Mouse (Mus musculus): ENCODE measurements around the gene Plcg2. TPM values are rescaled to one million over a fixed set of nuclear protein-coding genes. Genes with fewer than 3 reads are reported as not detected.

Plcg2 gene
- polyA plus RNA-seq, 1 experiment from 2014 or later: 6.1 TPM

GRCm38 (mm10) chr8:117675171-117675570 lies 177.1 kb downstream of the Plcg2 start:
- no peaks in the 10 kb centered on the region for H3K36me3 ChIP-seq
- H3K4me1 ChIP-seq (replicated peaks): peaks cover 2% of the 10 kb centered on the region; the same call in 1 of the 2 replicates
- no peak overlapping the region for H3K9ac ChIP-seq
- H3K27me3 ChIP-seq: peaks cover 5% of the 10 kb centered on the region; the same call in 1 of the 2 replicates
- H3K4me2 ChIP-seq: no peak overlapping the region
- H3K4me3 ChIP-seq: no peak overlapping the region
- ATAC-seq (replicated peaks; ENCODE audit: insufficient number of reproducible peaks, insufficient read depth, low FRiP score, low read depth): no peak
- WGBS: 76% methylated on average over 5 of the region's 5 CpGs
- H3K9me3 ChIP-seq (replicated peaks): no peaks in the 10 kb centered on the region
- H3K27ac ChIP-seq: no peak overlapping the region

- Histone ChIP-seq H3K4me2 (no peak overlapping the region), H3K27ac (no peak overlapping the region), H3K4me1 (replicated peaks) (peaks cover 2% of the 10 kb centered on the region; the same call in 1 of the 2 replicates), H3K9me3 (replicated peaks) (no peaks in the 10 kb centered on the region), H3K4me3 (no peak overlapping the region), H3K36me3 (no peaks in the 10 kb centered on the region), H3K27me3 (no peaks in the 10 kb centered on the region; the same call in 1 of the 2 replicates), H3K9ac (no peak overlapping the region)
- no peak for ATAC-seq (replicated peaks; ENCODE audit: insufficient number of reproducible peaks, insufficient read depth, low FRiP score, low read depth)
- 63% methylated on average over 9 of the region's 9 CpGs for WGBS
Measured at GRCm38 (mm10) chr8:117676460-117676859, 178.4 kb downstream of the Plcg2 start.

- H3K9me3 ChIP-seq (replicated peaks): no peaks in the 10 kb centered on the region
- H3K4me3 ChIP-seq: no peak overlapping the region
- no peak overlapping the region for H3K27ac ChIP-seq
- H3K27me3 ChIP-seq: no peaks in the 10 kb centered on the region
- H3K4me2 ChIP-seq: no peak overlapping the region
- WGBS: 63% methylated on average over 8 of the region's 8 CpGs
- H3K9ac ChIP-seq: no peak overlapping the region
- no peak for ATAC-seq (replicated peaks; ENCODE audit: insufficient number of reproducible peaks, insufficient read depth, low FRiP score, low read depth)
- H3K4me1 ChIP-seq (replicated peaks): peaks cover 2% of the 10 kb centered on the region; the same call in 1 of the 2 replicates
- H3K36me3 ChIP-seq: no peaks in the 10 kb centered on the region
Measured at GRCm38 (mm10) chr8:117677011-117677410, 178.9 kb downstream of the Plcg2 start.

GRCm38 (mm10) chr8:117678650-117679049 lies 180.6 kb downstream of the Plcg2 start:
- Histone ChIP-seq H3K9ac (no peak overlapping the region), H3K4me2 (no peak overlapping the region), H3K36me3 (no peaks in the 10 kb centered on the region), H3K9me3 (replicated peaks) (no peaks in the 10 kb centered on the region), H3K27me3 (no peaks in the 10 kb centered on the region), H3K27ac (no peak overlapping the region), H3K4me3 (no peak overlapping the region), H3K4me1 (replicated peaks) (peaks cover 2% of the 10 kb centered on the region; the same call in 1 of the 2 replicates)
- no peak for ATAC-seq (replicated peaks; ENCODE audit: insufficient number of reproducible peaks, insufficient read depth, low FRiP score, low read depth)
- 73% methylated on average over 4 of the region's 4 CpGs for WGBS

GRCm38 (mm10) chr8:117683925-117684472 lies 185.9 kb downstream of the Plcg2 start:
- 73% methylated on average over 10 of the region's 10 CpGs for WGBS
- Histone ChIP-seq H3K4me2 (no peak overlapping the region), H3K4me3 (no peak overlapping the region)

GRCm38 (mm10) chr8:117684504-117684903 lies 186.4 kb downstream of the Plcg2 start:
- H3K9ac ChIP-seq: no peak overlapping the region
- 57% methylated on average over 11 of the region's 11 CpGs for WGBS
- H3K4me2 ChIP-seq: no peak overlapping the region

More at GRCm38 (mm10) chr8:117683925-117684472, 185.9 kb downstream of the Plcg2 start:
- ATAC-seq (replicated peaks; ENCODE audit: insufficient number of reproducible peaks, insufficient read depth, low FRiP score, low read depth): no peak
- no peaks in the 10 kb centered on the region for H3K27me3 ChIP-seq
- H3K36me3 ChIP-seq: no peaks in the 10 kb centered on the region
- H3K27ac ChIP-seq: no peak overlapping the region
- no peaks in the 10 kb centered on the region for H3K4me1 ChIP-seq (replicated peaks)
- no peak overlapping the region for H3K9ac ChIP-seq
- no peaks in the 10 kb centered on the region for H3K9me3 ChIP-seq (replicated peaks)

More at GRCm38 (mm10) chr8:117684504-117684903, 186.4 kb downstream of the Plcg2 start:
- H3K27ac ChIP-seq: no peak overlapping the region
- no peak overlapping the region for H3K4me3 ChIP-seq
- H3K4me1 ChIP-seq (replicated peaks): no peaks in the 10 kb centered on the region
- no peak for ATAC-seq (replicated peaks; ENCODE audit: insufficient number of reproducible peaks, insufficient read depth, low FRiP score, low read depth)
- no peaks in the 10 kb centered on the region for H3K27me3 ChIP-seq
- no peaks in the 10 kb centered on the region for H3K9me3 ChIP-seq (replicated peaks)
- H3K36me3 ChIP-seq: no peaks in the 10 kb centered on the region

Small RNA genes within 50 kb of the gene (microRNA-seq; reads per million reads assigned to microRNA genes)
- gene Gm27361 (not detected), gene Mir7077 (not detected), gene Mir7078 (not detected)

Other genes with a start within 250 kb of the Plcg2 start
- 9.4 and 16.3 TPM in 2 replicates for gene Cmip, start 241.2 kb upstream of the Plcg2 start, polyA plus RNA-seq (2015; fragmentation: Nextera tagmentation; extraction: Ambion mirVana)
- gene Sdr42e1, start 175.4 kb downstream of the Plcg2 start, polyA plus RNA-seq (2015; fragmentation: Nextera tagmentation; extraction: Ambion mirVana): 0.60 and 1.4 TPM in 2 replicates
- gene Hsd17b2, start 203.6 kb downstream of the Plcg2 start, polyA plus RNA-seq (2015; fragmentation: Nextera tagmentation; extraction: Ambion mirVana): 0.62 TPM in 1 of 2 replicates, not detected in the other